ENCODE assay signal across 23 mouse cellular contexts in the genomic region with DNA sequence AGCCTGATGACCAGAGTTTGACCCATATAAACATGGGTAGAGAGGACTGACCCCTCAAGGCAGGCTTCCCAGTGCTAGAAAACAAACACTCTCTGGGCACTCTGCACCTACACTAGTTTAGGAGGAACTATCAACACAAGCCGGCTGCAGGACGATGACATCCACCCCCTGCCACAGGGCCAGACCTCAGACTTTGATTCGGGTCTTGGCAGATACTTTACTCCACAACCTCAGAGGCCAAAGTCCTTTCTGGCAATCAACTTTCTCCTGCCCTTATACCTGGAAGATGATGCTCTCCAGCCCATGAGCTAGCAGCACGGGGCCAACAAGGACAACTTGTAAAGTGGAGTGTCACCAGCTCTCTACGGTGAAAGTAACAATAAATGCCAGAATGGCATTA. TPM values are rescaled to one million over a fixed set of nuclear protein-coding genes. Genes with fewer than 3 reads are reported as not detected.
A peak's percentile ranks its signal among the peaks of the same experiment; 100 is the strongest.
DNase-seq lines count a peak whose midpoint lies in the region; ATAC-seq and TF ChIP-seq lines count a peak whose summit lies in the region.
"Had no signal": no experiment of that assay in that cellular context is flagged by ENCODE, and none has a peak within 500 bp of the region (broad histone marks: within the 10 kb centered on the region; RNA-seq: fewer than 3 reads in every experiment).

No protein-coding gene starts in this region.

- H3K27ac ChIP-seq in kidney, adult 2 months (ENCODE audit: insufficient read depth, low read depth, low read length): no peak overlapping the region; the same call in 1 of the 2 replicates
- peak overlapping the region; percentile 26; the same call in 1 of the 2 replicates for H3K27ac ChIP-seq in lung, postnatal 0 days (ENCODE audit: low read length)
- H3K27ac ChIP-seq: embryonic facial prominence, embryonic 12.5 days; limb, embryonic 10.5 days; liver, embryonic 12.5 days; midbrain, embryonic 13.5 days had no signal

- peak; percentile 21 for DNase-seq in adrenal gland, postnatal 10 days
- DNase-seq in adrenal gland, adult 18-20 months (ENCODE audit: low spot score in 2 of 2): no peak
- DNase-seq in kidney, adult 2 months: peak; percentile 81
- DNase-seq in kidney, postnatal 4 days: no peak
- no peak for DNase-seq in lung, postnatal 0 days (ENCODE audit: low spot score)
- no peak for DNase-seq in lung, postnatal 14 days
- DNase-seq in spleen, postnatal 10 days (ENCODE audit: low spot score in 2 of 2): no peak
- DNase-seq: cerebellum, adult 2 months; cerebellum, postnatal 25 days; heart, postnatal 10 days; lung, adult 2 months; right cerebral cortex, postnatal 14 days; spleen, adult 18-20 months; thymus, postnatal 36 days had no signal

- WGBS in kidney, adult 2 months: 58% methylated on average over 5 of the region's 5 CpGs
- 85% methylated on average over 5 of the region's 5 CpGs for WGBS in lung, postnatal 0 days

- TF ChIP-seq CTCF in kidney, adult 2 months (conservative IDR thresholded peaks at IDR 0.05; ENCODE audit: insufficient read depth, insufficient read length, low read depth, low read length): no peak
- no peak for TF ChIP-seq CTCF in lung, postnatal 0 days (IDR thresholded peaks at IDR 0.05)

- peaks cover 7% of the 10 kb centered on the region; the same call in 1 of the 2 replicates for H3K4me1 ChIP-seq in kidney, adult 2 months (ENCODE audit: control insufficient read depth, insufficient read depth, low read length)
- peaks cover 5% of the 10 kb centered on the region; the same call in 1 of the 2 replicates for H3K4me1 ChIP-seq in lung, postnatal 0 days (ENCODE audit: insufficient read depth, low read depth, low read length)
- H3K4me1 ChIP-seq: embryonic facial prominence, embryonic 12.5 days; limb, embryonic 10.5 days had no signal

- no peaks in the 10 kb centered on the region for H3K36me3 ChIP-seq in kidney, adult 2 months (ENCODE audit: control insufficient read depth, insufficient read depth, low read length)
- peaks cover 4% of the 10 kb centered on the region; the same call in 1 of the 2 replicates for H3K36me3 ChIP-seq in lung, postnatal 0 days (ENCODE audit: insufficient read depth, low read length)

- ATAC-seq in lung, postnatal 0 days: no peak
- ATAC-seq in granulocyte monocyte progenitor cell, adult 5-6 weeks (replicated peaks; ENCODE audit: poor library complexity, severe bottlenecking): no peak
- ATAC-seq: activated CD4-positive, CD25-positive, alpha-beta regulatory T cell, adult 4 months; liver, embryonic 12.5 days; midbrain, embryonic 13.5 days had no signal

- H3K4me2 ChIP-seq in lung, postnatal 0 days (replicated peaks; ENCODE audit: low read depth, low read length): no peak overlapping the region
- H3K4me2 ChIP-seq: embryonic facial prominence, embryonic 12.5 days; forebrain, embryonic 12.5 days; heart, embryonic 11.5 days; liver, embryonic 12.5 days; midbrain, embryonic 13.5 days had no signal

- H3K9ac ChIP-seq in lung, postnatal 0 days (replicated peaks; ENCODE audit: low read depth): no peak overlapping the region
- H3K9ac ChIP-seq: embryonic facial prominence, embryonic 12.5 days; forebrain, embryonic 12.5 days; liver, embryonic 12.5 days; midbrain, embryonic 13.5 days had no signal

- no peak for TF ChIP-seq POLR2A in kidney, adult 2 months (IDR thresholded peaks at IDR 0.05; ENCODE audit: low read depth, low read length)

- H3K4me3 ChIP-seq in kidney, adult 2 months (ENCODE audit: insufficient read depth, low read depth, low read length): no peak overlapping the region
- no peak overlapping the region for H3K4me3 ChIP-seq in lung, postnatal 0 days (ENCODE audit: low read depth, low read length)
- H3K4me3 ChIP-seq: embryonic facial prominence, embryonic 12.5 days; forebrain, embryonic 12.5 days; limb, embryonic 10.5 days; liver, embryonic 12.5 days; megakaryocyte, embryonic 14.5 days; midbrain, embryonic 13.5 days had no signal

- no peaks in the 10 kb centered on the region for H3K27me3 ChIP-seq in kidney, adult 2 months (replicated peaks; ENCODE audit: control insufficient read depth, insufficient read depth, low read length)
- H3K27me3 ChIP-seq in lung, postnatal 0 days (replicated peaks; ENCODE audit: insufficient read depth, low read length): no peaks in the 10 kb centered on the region
- H3K27me3 ChIP-seq: embryonic facial prominence, embryonic 12.5 days; forebrain, embryonic 12.5 days; liver, embryonic 12.5 days; megakaryocyte, embryonic 14.5 days; midbrain, embryonic 13.5 days had no signal

- no peak for TF ChIP-seq EP300 in lung, postnatal 0 days (IDR thresholded peaks at IDR 0.05)

- no peaks in the 10 kb centered on the region for H3K9me3 ChIP-seq in lung, postnatal 0 days (ENCODE audit: low read length)
- H3K9me3 ChIP-seq: embryonic facial prominence, embryonic 12.5 days; forebrain, embryonic 12.5 days; limb, embryonic 10.5 days; liver, embryonic 12.5 days; megakaryocyte, embryonic 14.5 days; midbrain, embryonic 13.5 days had no signal

RNA-seq across cellular contexts. Expression of a gene that starts 7.0 kb away (rescaled TPM):
- total RNA-seq in adrenal gland, postnatal 10 days (2021): 10 to 100 TPM; 32.4 to 41.0 TPM
- 10 to 100 TPM; 59.7 to 69.7 TPM for total RNA-seq in adrenal gland, adult 18-20 months (2021)
- 13.7 and 19.0 TPM in 2 replicates for polyA plus RNA-seq in kidney, adult 2 months (2012; rRNA removed)
- polyA plus RNA-seq in lung, postnatal 0 days (2015; fragmentation: Nextera tagmentation; extraction: Ambion mirVana): 29.4 and 31.0 TPM in 2 replicates
- 90.9 and 122 TPM in 2 replicates for total RNA-seq in granulocyte monocyte progenitor cell, adult 5-6 weeks (2014; fragmentation: Nextera tagmentation)
- total RNA-seq in granulocyte monocyte progenitor cell, adult 5-6 weeks (2017): 101 and 118 TPM in 2 replicates

RNA-seq across cellular contexts. Expression of a gene that starts 7.1 kb away (rescaled TPM):
- 100 to 1,000 TPM; 255 to 257 TPM for total RNA-seq in adrenal gland, postnatal 10 days (2021)
- 100 to 1,000 TPM; 222 to 239 TPM for total RNA-seq in adrenal gland, adult 18-20 months (2021)
- 365 and 419 TPM in 2 replicates for polyA plus RNA-seq in kidney, adult 2 months (2012; rRNA removed)
- 243 and 247 TPM in 2 replicates for polyA plus RNA-seq in lung, postnatal 0 days (2015; fragmentation: Nextera tagmentation; extraction: Ambion mirVana)
- total RNA-seq in granulocyte monocyte progenitor cell, adult 5-6 weeks (2014; fragmentation: Nextera tagmentation): 111 and 118 TPM in 2 replicates
- total RNA-seq in granulocyte monocyte progenitor cell, adult 5-6 weeks (2017): 36.5 and 67.4 TPM in 2 replicates

RNA-seq across cellular contexts. Expression of a gene that starts 8.0 kb away (rescaled TPM):
- total RNA-seq in adrenal gland, postnatal 10 days (2021): 10 to 100 TPM; 27.1 to 31.4 TPM
- 10 to 100 TPM; 40.6 to 45.2 TPM for total RNA-seq in adrenal gland, adult 18-20 months (2021)
- 20.1 and 23.3 TPM in 2 replicates for polyA plus RNA-seq in kidney, adult 2 months (2012; rRNA removed)
- polyA plus RNA-seq in lung, postnatal 0 days (2015; fragmentation: Nextera tagmentation; extraction: Ambion mirVana): 19.1 and 21.4 TPM in 2 replicates
- 17.4 and 24.0 TPM in 2 replicates for total RNA-seq in granulocyte monocyte progenitor cell, adult 5-6 weeks (2014; fragmentation: Nextera tagmentation)
- total RNA-seq in granulocyte monocyte progenitor cell, adult 5-6 weeks (2017): 12.1 and 15.0 TPM in 2 replicates

RNA-seq across cellular contexts. Expression of a gene that starts 17.6 kb away (rescaled TPM):
- total RNA-seq in adrenal gland, postnatal 10 days (2021): 100 to 1,000 TPM; 101 to 104 TPM
- 100 to 1,000 TPM; 177 to 178 TPM for total RNA-seq in adrenal gland, adult 18-20 months (2021)
- polyA plus RNA-seq in kidney, adult 2 months (2012; rRNA removed): 701 and 716 TPM in 2 replicates
- 95.1 and 105 TPM in 2 replicates for polyA plus RNA-seq in lung, postnatal 0 days (2015; fragmentation: Nextera tagmentation; extraction: Ambion mirVana)
- 58.0 and 65.9 TPM in 2 replicates for total RNA-seq in granulocyte monocyte progenitor cell, adult 5-6 weeks (2014; fragmentation: Nextera tagmentation)
- 27.7 and 30.9 TPM in 2 replicates for total RNA-seq in granulocyte monocyte progenitor cell, adult 5-6 weeks (2017)

RNA-seq across cellular contexts. Expression of a gene that starts 28.3 kb away (rescaled TPM):
- total RNA-seq in adrenal gland, postnatal 10 days (2021): 10 to 100 TPM; 71.6 to 71.7 TPM
- 100 to 1,000 TPM in 1 of 2 experiments, 10 to 100 TPM in 1; 78.8 to 149 TPM for total RNA-seq in adrenal gland, adult 18-20 months (2021)
- polyA plus RNA-seq in kidney, adult 2 months (2012; rRNA removed): 102 and 119 TPM in 2 replicates
- polyA plus RNA-seq in lung, postnatal 0 days (2015; fragmentation: Nextera tagmentation; extraction: Ambion mirVana): 104 and 118 TPM in 2 replicates
- total RNA-seq in granulocyte monocyte progenitor cell, adult 5-6 weeks (2014; fragmentation: Nextera tagmentation): 4.5 and 6.6 TPM in 2 replicates
- 7.8 and 12.3 TPM in 2 replicates for total RNA-seq in granulocyte monocyte progenitor cell, adult 5-6 weeks (2017)

Comparison
In these comparisons a context has a peak if more than half of its experiments do, and no peak if none do; other contexts are left out.
1. DNase-seq: peak in adrenal gland, postnatal 10 days (single experiment) and kidney, adult 2 months (single experiment); none in adrenal gland, adult 18-20 months (0 of 2), kidney, postnatal 4 days (0 of 2), lung, postnatal 0 days (single experiment), lung, postnatal 14 days (single experiment) and spleen, postnatal 10 days (0 of 2).